Mouse (Mus musculus) liver, adult (tissue): ENCODE data around the gene Ift46.

Experiments
- GATA4 ChIP-seq: IDR thresholded peaks from 2 replicates; pipeline ENCODE4 v1.6.1; 2014; ENCODE audit warnings: mild to moderate bottlenecking, low read length; ENCODE audit not compliant: insufficient replicate concordance

Gene Ift46

GRCm38 (mm10) chr9:44767101-44768028, at the start of gene Ift46, which contains the start of gene Arcn1:
TSS of gene Ift46 (plus strand) at chr9:44767908.
TSS of gene Arcn1 (minus strand) at chr9:44767845.
- TF ChIP-seq GATA4: no peak

GRCm38 (mm10) chr9:44718937-44719631, 48.6 kb upstream of the Ift46 start:
- TF ChIP-seq GATA4: no peak

- no peak for TF ChIP-seq GATA4
These were observed 47.9 kb upstream of the Ift46 start for GRCm38 (mm10) chr9:44719632-44720357.

GRCm38 (mm10) chr9:44720358-44721153, 47.2 kb upstream of the Ift46 start:
- TF ChIP-seq GATA4: no peak

GRCm38 (mm10) chr9:44721154-44721876, 46.4 kb upstream of the Ift46 start:
- no peak for TF ChIP-seq GATA4

GRCm38 (mm10) chr9:44721877-44722186, 45.9 kb upstream of the Ift46 start:
- no peak for TF ChIP-seq GATA4

GRCm38 (mm10) chr9:44722575-44722974, 45.1 kb upstream of the Ift46 start:
- no peak for TF ChIP-seq GATA4

GRCm38 (mm10) chr9:44723008-44723407, 44.7 kb upstream of the Ift46 start:
- peak; percentile 63; the same call in 1 of the 2 replicates for TF ChIP-seq GATA4

GRCm38 (mm10) chr9:44723521-44724041, 44.1 kb upstream of the Ift46 start:
- TF ChIP-seq GATA4: no peak; the same call in 1 of the 2 replicates

- peak; percentile 62; the same call in 1 of the 2 replicates for TF ChIP-seq GATA4
These were observed 43.5 kb upstream of the Ift46 start for GRCm38 (mm10) chr9:44724223-44724622.

- no peak for TF ChIP-seq GATA4
These were observed 43.0 kb upstream of the Ift46 start for GRCm38 (mm10) chr9:44724665-44725064.

- no peak for TF ChIP-seq GATA4
These were observed 41.1 kb upstream of the Ift46 start for GRCm38 (mm10) chr9:44726431-44727146.

- TF ChIP-seq GATA4: no peak
These were observed 40.3 kb upstream of the Ift46 start for GRCm38 (mm10) chr9:44727441-44727840.
